Mouse (Mus musculus) CD4-positive naive resting alpha-beta T cell, adult 57 days (primary cell): Measurements from ENCODE around the gene Slc25a14. TPM values are rescaled to one million over a fixed set of nuclear protein-coding genes. Genes with fewer than 3 reads are reported as not detected.

ENCODE experiments used
- total RNA-seq: library from RNA; stranded (reverse); gene quantifications from one replicate; pipeline ENCODE4 v1.2.4, GENCODE M21; 2023

Slc25a14 gene
- total RNA-seq: 3.8 TPM

GRCm38 (mm10) chrX:48623379-48624053 is at the start of gene Slc25a14:
Gene Slc25a14 (plus strand): TSS chrX:48623413.

GRCm38 (mm10) chrX:48594099-48594760 is 29.0 kb upstream of the Slc25a14 start, which contains the start of gene Zfp280c:
Gene Zfp280c (minus strand): TSS chrX:48594504.

DNA sequence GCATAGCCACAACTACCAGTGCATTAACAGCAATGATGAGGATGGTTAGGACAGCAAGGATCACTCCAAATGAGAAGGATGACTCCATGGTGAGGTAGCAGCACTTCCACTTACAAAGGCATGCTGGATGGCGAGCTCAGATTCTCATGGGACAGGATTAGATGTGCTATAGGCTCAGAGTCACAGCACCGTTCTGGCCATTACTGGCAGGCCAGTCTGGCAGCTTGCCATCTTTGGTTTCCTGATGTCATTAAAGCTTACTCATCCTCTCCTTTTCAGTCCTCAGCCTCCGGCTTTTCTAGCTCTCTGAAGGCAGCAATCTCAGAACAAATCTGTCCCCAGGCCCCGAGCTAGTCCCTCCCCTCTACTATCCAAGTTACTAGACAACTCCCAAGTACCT is 51.0 kb downstream of the Slc25a14 start, which contains the start of gene Gpr119:
Gene Gpr119 (minus strand): TSS at position 308 of the 400 bp plus-strand sequence.

GRCm38 (mm10) chrX:48694864-48695371 is 71.7 kb downstream of the Slc25a14 start, which contains the start of gene Rbmx2:
Gene Rbmx2 (plus strand): TSS chrX:48695004.

Other genes starting within 250 kb of the Slc25a14 start
- 108 TPM for gene Elf4, start 160.3 kb upstream of the Slc25a14 start, total RNA-seq
- gene Aifm1, start 109.8 kb upstream of the Slc25a14 start, total RNA-seq: 14.7 TPM
- not detected for gene Rab33a, start 104.1 kb upstream of the Slc25a14 start, total RNA-seq
- gene Zfp280c, start 28.9 kb upstream of the Slc25a14 start, total RNA-seq: 26.4 TPM
- not detected for gene Gpr119, start 51.1 kb downstream of the Slc25a14 start, total RNA-seq
- 6.8 TPM for gene Rbmx2, start 71.6 kb downstream of the Slc25a14 start, total RNA-seq